Mouse (Mus musculus) testis, adult 2 months (tissue): Measurements from ENCODE around the gene Zfp706. TPM values are rescaled to one million over a fixed set of nuclear protein-coding genes. Genes with fewer than 3 reads are reported as not detected.

Experiments
- H3K27ac ChIP-seq: fragments of 200-500 bp; 2 replicates; pipeline ENCODE4 v1.5.1; 2012; ENCODE audit warnings: low read depth, low read length; ENCODE audit not compliant: control insufficient read depth, insufficient read depth
- H3K27me3 ChIP-seq: fragments of 200-500 bp; 2 replicates; pipeline ENCODE4 v1.6.1; 2012; ENCODE audit warnings: mild to moderate bottlenecking, low read length, moderate library complexity; ENCODE audit not compliant: control insufficient read depth, insufficient read depth
- H3K36me3 ChIP-seq: fragments of 200-500 bp; 2 replicates; pipeline ENCODE4 v1.6.1; 2012; ENCODE audit warnings: mild to moderate bottlenecking, low read length; ENCODE audit not compliant: control insufficient read depth, insufficient read depth
- H3K4me1 ChIP-seq: fragments of 200-500 bp; 2 replicates; pipeline ENCODE4 v1.6.1; 2012; ENCODE audit warnings: low read length; ENCODE audit not compliant: control insufficient read depth, insufficient read depth
- H3K4me3 ChIP-seq: fragments of 200-500 bp; 2 replicates; pipeline ENCODE4 v1.5.1; 2012; ENCODE audit warnings: low read depth, mild to moderate bottlenecking, low read length, moderate library complexity, mixed read lengths; ENCODE audit not compliant: control insufficient read depth
- CTCF ChIP-seq: fragments of 200-500 bp; IDR thresholded peaks from 2 replicates; pipeline ENCODE4 v1.5.1; 2012; ENCODE audit warnings: low read depth, mild to moderate bottlenecking, inconsistent platforms, low read length, moderate library complexity; ENCODE audit not compliant: control insufficient read depth, insufficient read depth, insufficient replicate concordance
- POLR2A ChIP-seq: fragments of 200-500 bp; IDR thresholded peaks from 2 replicates; pipeline ENCODE4 v1.6.1; 2012; ENCODE audit warnings: low read depth, mild to moderate bottlenecking, inconsistent platforms, low read length, moderate library complexity; ENCODE audit not compliant: control insufficient read depth
- polyA plus RNA-seq: library from polyadenylated mRNA; depleted of rRNA; stranded (reverse); fragments of >200 nt; gene quantifications from 2 replicates; pipeline ENCODE4 v1.2.3, GENCODE M21; 2012

Gene Zfp706
- polyA plus RNA-seq, 1 experiment: 74.4 TPM

DNA sequence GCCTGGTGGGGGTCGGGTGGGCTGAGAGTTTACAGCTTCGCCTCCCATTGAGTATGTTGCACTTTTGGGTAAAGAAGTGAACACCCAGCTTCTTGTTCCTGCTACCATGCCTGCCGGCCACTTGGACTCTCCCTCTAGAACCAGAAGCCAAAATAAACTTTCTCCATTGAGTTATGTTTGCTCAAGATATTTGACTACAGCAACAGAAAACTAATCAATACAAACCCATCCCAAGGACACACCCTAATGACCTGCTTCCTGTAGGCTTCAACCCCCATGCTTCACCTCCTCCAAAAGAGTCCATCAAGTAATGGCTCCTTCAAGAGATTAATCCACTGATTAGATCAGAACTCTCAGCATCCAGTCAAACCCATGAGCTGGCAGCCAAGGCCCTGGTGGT lies 51.4 kb downstream of the Zfp706 start:
- no peaks in the 10 kb centered on the region for H3K27me3 ChIP-seq
- H3K4me1 ChIP-seq: no peaks in the 10 kb centered on the region; the same call in 1 of the 2 replicates
- no peak overlapping the region for H3K4me3 ChIP-seq
- TF ChIP-seq CTCF (no peak), POLR2A (no peak)
- no peak overlapping the region for H3K27ac ChIP-seq
- H3K36me3 ChIP-seq: no peaks in the 10 kb centered on the region

DNA sequence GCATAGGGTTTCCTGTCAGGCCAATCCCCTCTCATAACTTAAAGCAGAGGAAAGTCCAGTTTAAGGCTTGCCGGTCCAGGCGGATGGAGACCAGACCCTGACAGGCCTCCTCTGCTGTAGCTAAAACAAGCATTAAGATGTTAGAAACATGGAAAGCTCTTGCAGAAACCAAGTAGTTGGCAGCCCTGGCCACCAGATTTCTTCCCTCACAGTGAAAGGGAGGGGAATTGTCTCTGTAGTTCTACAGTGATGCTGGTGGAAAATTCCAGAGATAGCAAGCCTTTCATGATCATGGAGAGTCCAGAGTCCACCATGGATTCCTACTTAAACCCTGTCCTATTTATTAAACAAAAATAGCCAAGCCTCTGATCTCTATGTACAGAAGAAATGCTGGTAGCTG lies 57.3 kb downstream of the Zfp706 start:
- H3K4me3 ChIP-seq: peak overlapping the region; percentile 30
- no peaks in the 10 kb centered on the region for H3K36me3 ChIP-seq
- TF ChIP-seq CTCF (no peak), POLR2A (no peak)
- no peak overlapping the region for H3K27ac ChIP-seq
- H3K27me3 ChIP-seq: no peaks in the 10 kb centered on the region
- peaks cover 3% of the 10 kb centered on the region; the same call in 1 of the 2 replicates for H3K4me1 ChIP-seq

- no peaks in the 10 kb centered on the region for H3K27me3 ChIP-seq
- H3K27ac ChIP-seq: no peak overlapping the region
- TF ChIP-seq POLR2A (no peak), CTCF (no peak)
- no peaks in the 10 kb centered on the region for H3K36me3 ChIP-seq
- peak overlapping the region; percentile 81 for H3K4me3 ChIP-seq
- peaks cover 3% of the 10 kb centered on the region; the same call in 1 of the 2 replicates for H3K4me1 ChIP-seq
Observed at GRCm38 (mm10) chr15:36948866-36949546, 58.6 kb downstream of the Zfp706 start.
